Mouse (Mus musculus): ENCODE results near the gene Neurl2.
"Not testable (repeated sequence)": the region's sequence is repeated elsewhere in the genome, so short reads cannot be mapped to it uniquely, and the experiment has no call there.

GRCm38 (mm10) chr2:164877376-164878215 is 44.3 kb upstream of the Neurl2 start:
- not testable (repeated sequence) for TF ChIP-seq POLR2A (IDR thresholded peaks at IDR 0.05; ENCODE audit: control insufficient read depth, extremely low read depth, insufficient read depth, low read length, poor library complexity); CTCF (IDR thresholded peaks at IDR 0.05; ENCODE audit: borderline replicate concordance, control insufficient read depth, extremely low read depth, insufficient read depth, low read length, poor library complexity)
